Comparison of ENCODE assay signal across 9 mouse cellular contexts in genomic region chr6:32780602-32781001, GRCm38 (mm10).
A peak's percentile ranks its signal among the peaks of the same experiment; 100 is the strongest.
DNase-seq lines count a peak whose midpoint lies in the region; ATAC-seq lines count a peak whose summit lies in the region.
"Had no signal": no experiment of that assay in that cellular context is flagged by ENCODE, and none has a peak within 500 bp of the region (broad histone marks: within the 10 kb centered on the region; RNA-seq: fewer than 3 reads in every experiment).

No protein-coding gene starts in this region.

- no peaks in the 10 kb centered on the region for H3K9me3 ChIP-seq in hindbrain, embryonic 15.5 days
- no peaks in the 10 kb centered on the region for H3K9me3 ChIP-seq in hindbrain, embryonic 12.5 days (replicated peaks)
- H3K9me3 ChIP-seq: midbrain, embryonic 12.5 days had no signal

- H3K27me3 ChIP-seq in hindbrain, embryonic 15.5 days, result no peaks in the 10 kb centered on the region
- H3K27me3 ChIP-seq in hindbrain, embryonic 12.5 days, result no peaks in the 10 kb centered on the region
- H3K27me3 ChIP-seq: midbrain, embryonic 12.5 days had no signal

- peak overlapping the region; percentile 34 for H3K4me2 ChIP-seq in hindbrain, embryonic 15.5 days
- no peak overlapping the region; the same call in 1 of the 2 replicates for H3K4me2 ChIP-seq in hindbrain, embryonic 12.5 days (replicated peaks)
- H3K4me2 ChIP-seq: midbrain, embryonic 12.5 days had no signal

- no peaks in the 10 kb centered on the region for H3K36me3 ChIP-seq in hindbrain, embryonic 15.5 days
- H3K36me3 ChIP-seq in hindbrain, embryonic 12.5 days, result no peaks in the 10 kb centered on the region
- H3K36me3 ChIP-seq: midbrain, embryonic 12.5 days had no signal

- 27% methylated on average over 11 of the region's 11 CpGs for WGBS in hindbrain, embryonic 15.5 days
- WGBS in hindbrain, embryonic 12.5 days, result 29% methylated on average over 11 of the region's 11 CpGs

- peaks cover 14% of the 10 kb centered on the region for H3K4me1 ChIP-seq in hindbrain, embryonic 15.5 days (replicated peaks)
- peaks cover 6% of the 10 kb centered on the region for H3K4me1 ChIP-seq in hindbrain, embryonic 12.5 days
- H3K4me1 ChIP-seq: midbrain, embryonic 12.5 days had no signal

- no peak overlapping the region for H3K9ac ChIP-seq in hindbrain, embryonic 15.5 days
- no peak overlapping the region for H3K9ac ChIP-seq in hindbrain, embryonic 12.5 days
- H3K9ac ChIP-seq: midbrain, embryonic 12.5 days had no signal

- ATAC-seq in hindbrain, embryonic 15.5 days (ENCODE audit: low FRiP score, low read depth), result no peak
- no peak for ATAC-seq in hindbrain, embryonic 12.5 days (ENCODE audit: low FRiP score)
- ATAC-seq in inflammation-experienced regulatory T-cells, adult 6 months, result no peak

- intact Hi-C loops in heart, postnatal 14 days (cut with DNase I), result no loop called here

- DNase-seq in cerebellum, postnatal 14 days, result peak; percentile 27 to 51
- DNase-seq in heart, postnatal 14 days, result peak; percentile 26 to 57
- DNase-seq in layer of hippocampus, postnatal 14 days (ENCODE audit: low spot score in 2 of 2), result peak; percentile 54 to 58
- DNase-seq in right cerebral cortex, adult 18-20 months, result peak; percentile 73
- DNase-seq in urinary bladder, adult 2 months (ENCODE audit: low spot score), result no peak

- H3K4me3 ChIP-seq in hindbrain, embryonic 15.5 days, result no peak overlapping the region
- no peak overlapping the region for H3K4me3 ChIP-seq in hindbrain, embryonic 12.5 days
- H3K4me3 ChIP-seq: midbrain, embryonic 12.5 days had no signal

- H3K27ac ChIP-seq in hindbrain, embryonic 15.5 days (replicated peaks), result 0 out of 2 replicates have a peak overlapping the region, but pooled peaks have one; percentile 8
- H3K27ac ChIP-seq in hindbrain, embryonic 12.5 days, result no peak overlapping the region
- H3K27ac ChIP-seq: midbrain, embryonic 12.5 days had no signal
